Mouse (Mus musculus): ENCODE data around the gene Chmp2b. TPM values are rescaled to one million over a fixed set of nuclear protein-coding genes. Genes with fewer than 3 reads are reported as not detected.

The Chmp2b gene
- polyA plus RNA-seq, 1 experiment from 2014 or later, result 131 TPM

- Histone ChIP-seq H3K4me2 (replicated peaks) (peak overlapping the region; percentile 79), H3K36me3 (no peaks in the 10 kb centered on the region), H3K27me3 (no peaks in the 10 kb centered on the region), H3K4me1 (peaks cover 24% of the 10 kb centered on the region), H3K9ac (peak overlapping the region; percentile 94), H3K27ac (peak overlapping the region; percentile 70; the same call in 1 of the 2 replicates), H3K4me3 (peak overlapping the region; percentile 96), H3K9me3 (peaks cover 5% of the 10 kb centered on the region; the same call in 1 of the 2 replicates)
- ATAC-seq (ENCODE audit: low FRiP score, low read depth), result peak; percentile 22; the same call in 1 of the 2 replicates
- 6% methylated on average over 8 of the region's 8 CpGs for WGBS
These were observed 1.2 kb downstream of the Chmp2b start for GRCm38 (mm10) chr16:65560996-65561962.

GRCm38 (mm10) chr16:65559591-65559990 is 2.9 kb downstream of the Chmp2b start:
- Histone ChIP-seq H3K4me2 (replicated peaks) (no peak overlapping the region), H3K4me3 (no peak overlapping the region), H3K27me3 (no peaks in the 10 kb centered on the region), H3K9ac (no peak overlapping the region), H3K4me1 (peaks cover 24% of the 10 kb centered on the region), H3K27ac (no peak overlapping the region), H3K36me3 (no peaks in the 10 kb centered on the region), H3K9me3 (peaks cover 5% of the 10 kb centered on the region; the same call in 1 of the 2 replicates)
- ATAC-seq (ENCODE audit: low FRiP score, low read depth), result no peak
- 79% methylated on average over 2 of the region's 2 CpGs for WGBS

- no peaks in the 10 kb centered on the region for H3K27me3 ChIP-seq
- no peak overlapping the region for H3K27ac ChIP-seq
- no peak overlapping the region for H3K9ac ChIP-seq
- no peak overlapping the region for H3K4me3 ChIP-seq
- H3K4me2 ChIP-seq (replicated peaks), result no peak overlapping the region
- peaks cover 4% of the 10 kb centered on the region; the same call in 1 of the 2 replicates for H3K36me3 ChIP-seq
- no peak for ATAC-seq (ENCODE audit: low FRiP score, low read depth)
- peaks cover 5% of the 10 kb centered on the region; the same call in 1 of the 2 replicates for H3K9me3 ChIP-seq
- H3K4me1 ChIP-seq, result peaks cover 16% of the 10 kb centered on the region
- 79% methylated on average over 5 of the region's 5 CpGs for WGBS
These were observed 5.2 kb downstream of the Chmp2b start for GRCm38 (mm10) chr16:65557369-65557768.

GRCm38 (mm10) chr16:65554267-65554666 is 8.3 kb downstream of the Chmp2b start:
- Histone ChIP-seq H3K4me3 (no peak overlapping the region), H3K4me2 (replicated peaks) (no peak overlapping the region), H3K9ac (no peak overlapping the region), H3K9me3 (peaks cover 5% of the 10 kb centered on the region; the same call in 1 of the 2 replicates), H3K4me1 (peaks cover 1% of the 10 kb centered on the region; the same call in 1 of the 2 replicates), H3K27me3 (no peaks in the 10 kb centered on the region), H3K36me3 (peaks cover 8% of the 10 kb centered on the region; the same call in 1 of the 2 replicates), H3K27ac (no peak overlapping the region)
- no peak for ATAC-seq (ENCODE audit: low FRiP score, low read depth)
- 82% methylated on average over 5 of the region's 5 CpGs for WGBS

- no peak overlapping the region for H3K9ac ChIP-seq
- H3K27me3 ChIP-seq, result no peaks in the 10 kb centered on the region
- H3K4me2 ChIP-seq (replicated peaks), result no peak overlapping the region
- 65% methylated on average over 13 of the region's 13 CpGs for WGBS
- no peak for ATAC-seq (ENCODE audit: low FRiP score, low read depth)
- no peaks in the 10 kb centered on the region for H3K4me1 ChIP-seq
- no peak overlapping the region for H3K27ac ChIP-seq
- H3K9me3 ChIP-seq, result no peaks in the 10 kb centered on the region
- H3K4me3 ChIP-seq, result no peak overlapping the region
- peaks cover 12% of the 10 kb centered on the region; the same call in 1 of the 2 replicates for H3K36me3 ChIP-seq
These were observed 11.7 kb downstream of the Chmp2b start for GRCm38 (mm10) chr16:65550814-65551213.

GRCm38 (mm10) chr16:65548960-65549359 is 13.6 kb downstream of the Chmp2b start:
- no peak for ATAC-seq (ENCODE audit: low FRiP score, low read depth)
- no peak overlapping the region for H3K27ac ChIP-seq
- no peaks in the 10 kb centered on the region for H3K4me1 ChIP-seq
- no peak overlapping the region for H3K4me2 ChIP-seq (replicated peaks)
- H3K4me3 ChIP-seq, result no peak overlapping the region
- no peaks in the 10 kb centered on the region for H3K9me3 ChIP-seq
- H3K36me3 ChIP-seq, result peaks cover 30% of the 10 kb centered on the region
- no peak overlapping the region for H3K9ac ChIP-seq
- H3K27me3 ChIP-seq, result no peaks in the 10 kb centered on the region
- 90% methylated on average over 7 of the region's 7 CpGs for WGBS

GRCm38 (mm10) chr16:65543676-65544293 is 18.7 kb downstream of the Chmp2b start:
- ATAC-seq (ENCODE audit: low FRiP score, low read depth), result no peak

GRCm38 (mm10) chr16:65533315-65533999 is 29.1 kb downstream of the Chmp2b start:
- peaks cover 6% of the 10 kb centered on the region; the same call in 1 of the 2 replicates for H3K36me3 ChIP-seq
- H3K4me2 ChIP-seq (replicated peaks), result 0 out of 2 replicates have a peak overlapping the region, but pooled peaks have one; percentile 19
- WGBS, result 31% methylated on average over 12 of the region's 12 CpGs
- no peaks in the 10 kb centered on the region for H3K9me3 ChIP-seq
- no peak overlapping the region for H3K9ac ChIP-seq
- no peak overlapping the region for H3K27ac ChIP-seq
- H3K27me3 ChIP-seq, result no peaks in the 10 kb centered on the region
- no peak for ATAC-seq (ENCODE audit: low FRiP score, low read depth)
- H3K4me1 ChIP-seq, result peaks cover 7% of the 10 kb centered on the region; the same call in 1 of the 2 replicates
- no peak overlapping the region for H3K4me3 ChIP-seq

More at GRCm38 (mm10) chr16:65543676-65544293, 18.7 kb downstream of the Chmp2b start:
- peaks cover 52% of the 10 kb centered on the region for H3K36me3 ChIP-seq
- no peaks in the 10 kb centered on the region for H3K4me1 ChIP-seq
- H3K9ac ChIP-seq, result no peak overlapping the region
- H3K4me3 ChIP-seq, result no peak overlapping the region
- H3K4me2 ChIP-seq (replicated peaks), result no peak overlapping the region
- 82% methylated on average over 11 of the region's 11 CpGs for WGBS
- H3K27me3 ChIP-seq, result no peaks in the 10 kb centered on the region
- H3K27ac ChIP-seq, result no peak overlapping the region
- no peaks in the 10 kb centered on the region for H3K9me3 ChIP-seq

GRCm38 (mm10) chr16:65531663-65532062 is 30.9 kb downstream of the Chmp2b start:
- no peak overlapping the region for H3K4me2 ChIP-seq (replicated peaks)
- H3K4me3 ChIP-seq, result no peak overlapping the region
- peaks cover 7% of the 10 kb centered on the region; the same call in 1 of the 2 replicates for H3K4me1 ChIP-seq
- H3K27ac ChIP-seq, result no peak overlapping the region
- no peak overlapping the region for H3K9ac ChIP-seq
- ATAC-seq (ENCODE audit: low FRiP score, low read depth), result no peak; the same call in 1 of the 2 replicates
- H3K36me3 ChIP-seq, result no peaks in the 10 kb centered on the region
- H3K27me3 ChIP-seq, result no peaks in the 10 kb centered on the region
- H3K9me3 ChIP-seq, result no peaks in the 10 kb centered on the region
- WGBS, result 41% methylated on average over 8 of the region's 8 CpGs

- Histone ChIP-seq H3K9me3 (no peaks in the 10 kb centered on the region), H3K27me3 (no peaks in the 10 kb centered on the region), H3K4me3 (no peak overlapping the region), H3K4me2 (replicated peaks) (no peak overlapping the region), H3K27ac (no peak overlapping the region), H3K9ac (no peak overlapping the region), H3K36me3 (no peaks in the 10 kb centered on the region), H3K4me1 (peaks cover 7% of the 10 kb centered on the region; the same call in 1 of the 2 replicates)
- 25% methylated on average over 5 of the region's 5 CpGs for WGBS
- ATAC-seq (ENCODE audit: low FRiP score, low read depth), result no peak
These were observed 32.9 kb downstream of the Chmp2b start for GRCm38 (mm10) chr16:65529589-65529988.

GRCm38 (mm10) chr16:65526695-65527094 is 35.8 kb downstream of the Chmp2b start:
- Histone ChIP-seq H3K4me2 (replicated peaks) (no peak overlapping the region), H3K36me3 (no peaks in the 10 kb centered on the region), H3K4me1 (peaks cover 4% of the 10 kb centered on the region; the same call in 1 of the 2 replicates), H3K4me3 (no peak overlapping the region), H3K9me3 (no peaks in the 10 kb centered on the region), H3K9ac (no peak overlapping the region), H3K27me3 (no peaks in the 10 kb centered on the region), H3K27ac (no peak overlapping the region)
- 88% methylated on average over 5 of the region's 5 CpGs for WGBS
- ATAC-seq (ENCODE audit: low FRiP score, low read depth), result no peak
